Mouse (Mus musculus): ENCODE results near the gene Notch3. TPM values are rescaled to one million over a fixed set of nuclear protein-coding genes. Genes with fewer than 3 reads are reported as not detected.
A peak's percentile ranks its signal among the peaks of the same experiment; 100 is the strongest.
"Not testable (repeated sequence)": the region's sequence is repeated elsewhere in the genome, so short reads cannot be mapped to it uniquely, and the experiment has no call there.

Notch3 gene
- 21.5 and 24.2 TPM in 2 replicates for polyA plus RNA-seq (2016; fragmentation: Nextera tagmentation; extraction: Ambion mirVana)

GRCm38 (mm10) chr17:32166687-32167086 is at the start of gene Notch3:
Notch3 (minus strand) TSS chr17:32166852.
- peak within 1 kb of the TSS; percentile 77 for H3K4me3 ChIP-seq (replicated peaks)
- H3K27me3 ChIP-seq: peaks cover 5% of the 10 kb centered on the region; the same call in 1 of the 2 replicates
- WGBS: 0% methylated on average over 27 of the region's 39 CpGs
- no peaks in the 10 kb centered on the region for H3K9me3 ChIP-seq
- H3K4me2 ChIP-seq: peak within 1 kb of the TSS; percentile 84
- peak; percentile 44 for ATAC-seq (ENCODE audit: insufficient number of reproducible peaks, insufficient read depth, low FRiP score, low TSS enrichment, low read depth)
- peak within 1 kb of the TSS; percentile 95 for H3K27ac ChIP-seq
- peaks cover 49% of the 10 kb centered on the region for H3K4me1 ChIP-seq (replicated peaks)
- no peaks in the 10 kb centered on the region for H3K36me3 ChIP-seq
- peak within 1 kb of the TSS; percentile 86 for H3K9ac ChIP-seq (replicated peaks)

GRCm38 (mm10) chr17:32215587-32215986 is 48.9 kb upstream of the Notch3 start:
- H3K4me3 ChIP-seq (replicated peaks); ATAC-seq (ENCODE audit: insufficient number of reproducible peaks, insufficient read depth, low FRiP score, low TSS enrichment, low read depth); H3K27ac ChIP-seq; H3K9ac ChIP-seq (replicated peaks); H3K4me2 ChIP-seq; H3K27me3 ChIP-seq; H3K4me1 ChIP-seq (replicated peaks); H3K9me3 ChIP-seq: not testable (repeated sequence)
- H3K36me3 ChIP-seq: peaks cover 95% of the 10 kb centered on the region
- 75% methylated on average over 4 of the region's 4 CpGs for WGBS

GRCm38 (mm10) chr17:32211554-32211953 is 44.9 kb upstream of the Notch3 start:
- not testable (repeated sequence) for H3K27ac ChIP-seq; H3K9me3 ChIP-seq; H3K4me3 ChIP-seq (replicated peaks); H3K4me2 ChIP-seq; ATAC-seq (ENCODE audit: insufficient number of reproducible peaks, insufficient read depth, low FRiP score, low TSS enrichment, low read depth); H3K27me3 ChIP-seq; H3K9ac ChIP-seq (replicated peaks)
- Histone ChIP-seq H3K36me3 (peaks cover 99% of the 10 kb centered on the region), H3K4me1 (replicated peaks) (peaks cover 21% of the 10 kb centered on the region; the same call in 1 of the 2 replicates)
- WGBS: 90% methylated on average over 6 of the region's 6 CpGs

GRCm38 (mm10) chr17:32209752-32210151 is 43.1 kb upstream of the Notch3 start:
- Histone ChIP-seq H3K4me2 (no peak overlapping the region), H3K9me3 (no peaks in the 10 kb centered on the region), H3K4me3 (replicated peaks) (no peak overlapping the region), H3K27ac (no peak overlapping the region), H3K27me3 (no peaks in the 10 kb centered on the region), H3K4me1 (replicated peaks) (peaks cover 21% of the 10 kb centered on the region; the same call in 1 of the 2 replicates), H3K36me3 (peaks cover 98% of the 10 kb centered on the region), H3K9ac (replicated peaks) (no peak overlapping the region)
- WGBS: 66% methylated on average over 3 of the region's 3 CpGs
- ATAC-seq (ENCODE audit: insufficient number of reproducible peaks, insufficient read depth, low FRiP score, low TSS enrichment, low read depth): no peak

- Histone ChIP-seq H3K27me3 (no peaks in the 10 kb centered on the region), H3K9ac (replicated peaks) (no peak overlapping the region), H3K36me3 (peaks cover 98% of the 10 kb centered on the region), H3K4me1 (replicated peaks) (peaks cover 21% of the 10 kb centered on the region; the same call in 1 of the 2 replicates), H3K9me3 (no peaks in the 10 kb centered on the region), H3K4me3 (replicated peaks) (no peak overlapping the region), H3K27ac (no peak overlapping the region), H3K4me2 (no peak overlapping the region)
- ATAC-seq (ENCODE audit: insufficient number of reproducible peaks, insufficient read depth, low FRiP score, low TSS enrichment, low read depth): no peak
- WGBS: 60% methylated on average over 6 of the region's 6 CpGs
These were observed 42.5 kb upstream of the Notch3 start for GRCm38 (mm10) chr17:32209144-32209543.

GRCm38 (mm10) chr17:32207586-32208245 is 41.1 kb upstream of the Notch3 start:
- Histone ChIP-seq H3K27me3 (no peaks in the 10 kb centered on the region), H3K4me3 (replicated peaks) (no peak overlapping the region), H3K9ac (replicated peaks) (no peak overlapping the region), H3K27ac (peak overlapping the region; percentile 36), H3K4me2 (no peak overlapping the region), H3K36me3 (peaks cover 98% of the 10 kb centered on the region), H3K9me3 (no peaks in the 10 kb centered on the region), H3K4me1 (replicated peaks) (peaks cover 21% of the 10 kb centered on the region; the same call in 1 of the 2 replicates)
- no peak for ATAC-seq (ENCODE audit: insufficient number of reproducible peaks, insufficient read depth, low FRiP score, low TSS enrichment, low read depth)
- 70% methylated on average over 5 of the region's 5 CpGs for WGBS

GRCm38 (mm10) chr17:32205345-32205744 is 38.7 kb upstream of the Notch3 start:
- H3K4me2 ChIP-seq: no peak overlapping the region
- peaks cover 98% of the 10 kb centered on the region for H3K36me3 ChIP-seq
- peaks cover 21% of the 10 kb centered on the region; the same call in 1 of the 2 replicates for H3K4me1 ChIP-seq (replicated peaks)
- H3K27me3 ChIP-seq: no peaks in the 10 kb centered on the region
- WGBS: 92% methylated on average over 3 of the region's 3 CpGs
- H3K9me3 ChIP-seq: no peaks in the 10 kb centered on the region
- H3K9ac ChIP-seq (replicated peaks): no peak overlapping the region; the same call in 1 of the 2 replicates
- no peak for ATAC-seq (ENCODE audit: insufficient number of reproducible peaks, insufficient read depth, low FRiP score, low TSS enrichment, low read depth)
- no peak overlapping the region for H3K27ac ChIP-seq
- H3K4me3 ChIP-seq (replicated peaks): no peak overlapping the region

- H3K27me3 ChIP-seq: no peaks in the 10 kb centered on the region
- no peak overlapping the region for H3K4me3 ChIP-seq (replicated peaks)
- no peak overlapping the region for H3K9ac ChIP-seq (replicated peaks)
- no peak overlapping the region for H3K4me2 ChIP-seq
- peaks cover 98% of the 10 kb centered on the region for H3K36me3 ChIP-seq
- peaks cover 7% of the 10 kb centered on the region; the same call in 1 of the 2 replicates for H3K4me1 ChIP-seq (replicated peaks)
- H3K27ac ChIP-seq: no peak overlapping the region
- 89% methylated on average over 3 of the region's 3 CpGs for WGBS
- H3K9me3 ChIP-seq: no peaks in the 10 kb centered on the region
- ATAC-seq (ENCODE audit: insufficient number of reproducible peaks, insufficient read depth, low FRiP score, low TSS enrichment, low read depth): no peak
These were observed 36.3 kb upstream of the Notch3 start for GRCm38 (mm10) chr17:32202972-32203371.

- no peak for ATAC-seq (ENCODE audit: insufficient number of reproducible peaks, insufficient read depth, low FRiP score, low TSS enrichment, low read depth)
- 78% methylated on average over 5 of the region's 5 CpGs for WGBS
- no peak overlapping the region for H3K4me3 ChIP-seq (replicated peaks)
- no peaks in the 10 kb centered on the region for H3K27me3 ChIP-seq
- no peaks in the 10 kb centered on the region for H3K4me1 ChIP-seq (replicated peaks)
- H3K9ac ChIP-seq (replicated peaks): no peak overlapping the region
- peaks cover 98% of the 10 kb centered on the region for H3K36me3 ChIP-seq
- H3K4me2 ChIP-seq: no peak overlapping the region
- no peak overlapping the region for H3K27ac ChIP-seq
- H3K9me3 ChIP-seq: no peaks in the 10 kb centered on the region
These were observed 34.4 kb upstream of the Notch3 start for GRCm38 (mm10) chr17:32201086-32201485.

GRCm38 (mm10) chr17:32199796-32200195 is 33.1 kb upstream of the Notch3 start:
- Histone ChIP-seq H3K9ac (replicated peaks) (no peak overlapping the region), H3K36me3 (peaks cover 98% of the 10 kb centered on the region), H3K4me3 (replicated peaks) (no peak overlapping the region), H3K27me3 (no peaks in the 10 kb centered on the region), H3K27ac (no peak overlapping the region), H3K4me2 (no peak overlapping the region), H3K9me3 (no peaks in the 10 kb centered on the region), H3K4me1 (replicated peaks) (no peaks in the 10 kb centered on the region)
- WGBS: 91% methylated on average over 2 of the region's 2 CpGs
- no peak for ATAC-seq (ENCODE audit: insufficient number of reproducible peaks, insufficient read depth, low FRiP score, low TSS enrichment, low read depth)

- no peak for ATAC-seq (ENCODE audit: insufficient number of reproducible peaks, insufficient read depth, low FRiP score, low TSS enrichment, low read depth)
- no peaks in the 10 kb centered on the region for H3K4me1 ChIP-seq (replicated peaks)
- no peak overlapping the region for H3K4me3 ChIP-seq (replicated peaks)
- H3K36me3 ChIP-seq: peaks cover 78% of the 10 kb centered on the region
- no peaks in the 10 kb centered on the region for H3K9me3 ChIP-seq
- 93% methylated on average over 14 of the region's 14 CpGs for WGBS
- no peak overlapping the region for H3K9ac ChIP-seq (replicated peaks)
- no peaks in the 10 kb centered on the region for H3K27me3 ChIP-seq
- H3K27ac ChIP-seq: no peak overlapping the region
- no peak overlapping the region for H3K4me2 ChIP-seq
These were observed 30.5 kb upstream of the Notch3 start for GRCm38 (mm10) chr17:32197156-32197555.

- Histone ChIP-seq H3K9me3 (no peaks in the 10 kb centered on the region), H3K4me1 (replicated peaks) (no peaks in the 10 kb centered on the region), H3K4me3 (replicated peaks) (no peak overlapping the region), H3K36me3 (peaks cover 64% of the 10 kb centered on the region), H3K27me3 (no peaks in the 10 kb centered on the region), H3K4me2 (no peak overlapping the region), H3K27ac (no peak overlapping the region), H3K9ac (replicated peaks) (no peak overlapping the region)
- no peak for ATAC-seq (ENCODE audit: insufficient number of reproducible peaks, insufficient read depth, low FRiP score, low TSS enrichment, low read depth)
- WGBS: 89% methylated on average over 5 of the region's 5 CpGs
These were observed 29.1 kb upstream of the Notch3 start for GRCm38 (mm10) chr17:32195725-32196124.
